ENCODE assay signal across 9 mouse cellular contexts in the genomic region with DNA sequence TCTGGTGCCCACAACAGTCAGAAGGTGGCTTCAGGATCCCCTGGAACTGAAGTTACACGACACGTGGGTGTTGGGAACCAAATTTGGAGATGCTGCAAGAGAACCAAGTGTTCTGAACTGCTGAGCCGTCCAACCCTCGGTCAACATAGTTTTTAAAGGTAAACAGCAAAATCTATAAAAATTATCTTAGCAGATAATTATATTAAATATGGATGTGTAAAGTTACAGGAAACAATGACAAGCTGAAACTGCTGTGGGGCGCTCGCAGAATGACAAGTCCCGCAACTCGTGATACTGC. TPM values are rescaled to one million over a fixed set of nuclear protein-coding genes. Genes with fewer than 3 reads are reported as not detected.
A peak's percentile ranks its signal among the peaks of the same experiment; 100 is the strongest.
DNase-seq lines count a peak whose midpoint lies in the region; ATAC-seq and TF ChIP-seq lines count a peak whose summit lies in the region.
"Had no signal": no experiment of that assay in that cellular context is flagged by ENCODE, and none has a peak within 500 bp of the region (broad histone marks: within the 10 kb centered on the region; RNA-seq: fewer than 3 reads in every experiment).

No protein-coding gene starts in this region.

- no peak for TF ChIP-seq EP300 in liver, embryonic 14.5 days (IDR thresholded peaks at IDR 0.05; ENCODE audit: low read depth)

- TF ChIP-seq CTCF in thymus, adult 2 months (IDR thresholded peaks at IDR 0.05; ENCODE audit: borderline replicate concordance, control insufficient read depth, extremely low read depth, insufficient read depth, low read length, poor library complexity): no peak
- TF ChIP-seq CTCF in liver, embryonic 14.5 days (IDR thresholded peaks at IDR 0.05; ENCODE audit: low read depth): no peak

- ATAC-seq in liver, embryonic 14.5 days (ENCODE audit: insufficient read depth): no peak
- no peak for ATAC-seq in activated CD4-positive, CD25-positive, alpha-beta regulatory T cell, adult 4 months

- H3K9ac ChIP-seq in liver, embryonic 14.5 days (replicated peaks): peak overlapping the region; percentile 88

- H3K27ac ChIP-seq in thymus, adult 2 months (ENCODE audit: control insufficient read depth, insufficient read depth, low read length): peak overlapping the region; percentile 33; the same call in 1 of the 2 replicates
- peak overlapping the region; percentile 63 for H3K27ac ChIP-seq in liver, embryonic 14.5 days

- no peak for TF ChIP-seq POLR2A in thymus, adult 2 months (IDR thresholded peaks at IDR 0.05; ENCODE audit: control insufficient read depth, extremely low read depth, insufficient read depth, low read length, poor library complexity)

- WGBS in thymus, adult 2 months: 24% methylated on average over 8 of the region's 8 CpGs
- WGBS in liver, embryonic 14.5 days (ENCODE audit: insufficient replicate concordance): 6% methylated on average over 8 of the region's 8 CpGs

- intact Hi-C loops in gastrocnemius, postnatal 14 days (cut with DNase I; ENCODE audit: low total_unique reads): no loop called here

- H3K9me3 ChIP-seq in liver, embryonic 14.5 days (ENCODE audit: control insufficient read depth, low read length): no peaks in the 10 kb centered on the region

- DNase-seq in gastrocnemius, postnatal 14 days: peak; percentile 9
- DNase-seq in gastrocnemius, adult 8-10 months (ENCODE audit: low spot score in 2 of 2): no peak
- DNase-seq in thymus, adult 2 months: no peak
- DNase-seq in thymus, postnatal 36 days: no peak
- no peak for DNase-seq in liver, embryonic 14.5 days (ENCODE audit: low read depth in 3 of 3, low spot score in 3 of 3)
- no peak for DNase-seq in ovary, postnatal 10 days (ENCODE audit: low spot score)
- no peak for DNase-seq in urinary bladder, adult 2 months (ENCODE audit: low spot score)

- peak overlapping the region; percentile 76 for H3K4me3 ChIP-seq in thymus, adult 2 months (ENCODE audit: control insufficient read depth, insufficient read depth, low read length)
- H3K4me3 ChIP-seq in liver, embryonic 14.5 days (ENCODE audit: insufficient read depth in 1 of 2, low read depth in 2 of 2, low read length in 2 of 2): peak overlapping the region; percentile 89 to 93

- no peaks in the 10 kb centered on the region for H3K27me3 ChIP-seq in thymus, adult 2 months (ENCODE audit: control insufficient read depth, insufficient read depth, low read length)
- no peaks in the 10 kb centered on the region for H3K27me3 ChIP-seq in liver, embryonic 14.5 days (ENCODE audit: control insufficient read depth, insufficient read depth, low read length)

- H3K36me3 ChIP-seq in thymus, adult 2 months (ENCODE audit: control insufficient read depth, insufficient read depth, low read length): peaks cover 7% of the 10 kb centered on the region
- H3K36me3 ChIP-seq in liver, embryonic 14.5 days (replicated peaks; ENCODE audit: control insufficient read depth, insufficient read depth, low read depth): peaks cover 21% of the 10 kb centered on the region

- H3K4me2 ChIP-seq in liver, embryonic 14.5 days (ENCODE audit: low read depth): peak overlapping the region; percentile 68

- peaks cover 11% of the 10 kb centered on the region for H3K4me1 ChIP-seq in thymus, adult 2 months (replicated peaks; ENCODE audit: control insufficient read depth, insufficient read depth, low read length)
- peaks cover 5 to 17% of the 10 kb centered on the region in 2 experiments; a peak in 3 of 4 replicates for H3K4me1 ChIP-seq in liver, embryonic 14.5 days (replicated peaks; ENCODE audit: control insufficient read depth in 2 of 2, insufficient read depth in 2 of 2, low read length in 1 of 2)

RNA-seq across cellular contexts. Expression of a gene that starts 0.6 kb away (rescaled TPM):
- 10 to 100 TPM in 1 of 2 experiments, 1 to 10 TPM in 1; 9.1 to 14.3 TPM for total RNA-seq in gastrocnemius, postnatal 14 days (2021)
- total RNA-seq in gastrocnemius, adult 8-10 months (2022): 1 to 10 TPM; 6.0 to 9.9 (median 7.6) TPM
- 68.1 and 86.8 TPM in 2 replicates for polyA plus RNA-seq in thymus, adult 2 months (2012; rRNA removed)
- polyA plus RNA-seq in liver, embryonic 14.5 days (2012; rRNA removed): 25.6 and 26.5 TPM in 2 replicates
- polyA plus RNA-seq in liver, embryonic 14.5 days (2014; fragmentation: Nextera tagmentation; extraction: Ambion mirVana): 18.9 and 22.0 TPM in 2 replicates
- 10 to 100 TPM; 10.4 to 10.8 TPM for polyA plus RNA-seq in activated CD4-positive, CD25-positive, alpha-beta regulatory T cell, adult 4 months (2017; shearing (Covaris generic))
- 15.1 and 16.0 TPM in 2 replicates for polyA plus RNA-seq in urinary bladder, adult 2 months (2012; rRNA removed)

RNA-seq across cellular contexts. Expression of a gene that starts 49.8 kb away (rescaled TPM):
- total RNA-seq in gastrocnemius, postnatal 14 days (2021): not detected
- total RNA-seq in gastrocnemius, adult 8-10 months (2022): not detected
- not detected in 2 replicates for polyA plus RNA-seq in thymus, adult 2 months (2012; rRNA removed)
- not detected in 2 replicates for polyA plus RNA-seq in liver, embryonic 14.5 days (2012; rRNA removed)
- not detected in 2 replicates for polyA plus RNA-seq in liver, embryonic 14.5 days (2014; fragmentation: Nextera tagmentation; extraction: Ambion mirVana)
- not detected for polyA plus RNA-seq in activated CD4-positive, CD25-positive, alpha-beta regulatory T cell, adult 4 months (2017; shearing (Covaris generic))
- polyA plus RNA-seq in urinary bladder, adult 2 months (2012; rRNA removed): not detected in 2 replicates
- total RNA-seq: common myeloid progenitor, adult 5-6 weeks had no signal
